17 mouse cellular contexts compared by ENCODE assay signal in the genomic region with DNA sequence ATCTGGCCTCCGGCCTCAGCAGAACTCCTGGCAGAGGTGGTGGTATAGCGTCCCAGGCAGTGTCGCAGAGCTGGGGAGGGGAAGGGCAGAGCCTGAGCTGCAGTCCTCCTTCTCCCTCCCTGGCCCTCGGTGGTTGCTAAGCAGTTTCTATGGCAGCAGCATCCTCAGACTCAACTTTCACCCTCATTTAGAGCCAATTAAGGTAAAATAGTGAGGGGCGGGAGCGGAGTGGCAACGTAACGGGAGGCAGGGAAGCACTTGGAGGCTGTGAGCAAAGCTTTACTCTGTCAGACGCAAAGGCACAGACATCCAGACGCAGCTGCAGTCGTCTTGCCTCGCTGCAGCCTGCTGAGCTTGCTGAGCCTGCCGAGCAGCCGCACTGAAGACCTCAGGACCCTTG. TPM values are rescaled to one million over a fixed set of nuclear protein-coding genes. Genes with fewer than 3 reads are reported as not detected.
DNase-seq lines count a peak whose midpoint lies in the region; ATAC-seq lines count a peak whose summit lies in the region.
"Not testable (repeated sequence)": the region's sequence is repeated elsewhere in the genome, so short reads cannot be mapped to it uniquely, and the experiment has no call there.
"Had no signal": no experiment of that assay in that cellular context is flagged by ENCODE, and none has a peak within 500 bp of the region (broad histone marks: within the 10 kb centered on the region; RNA-seq: fewer than 3 reads in every experiment).

A gene (plus strand): TSS at position 312 of the 400 bp plus-strand sequence.

- not testable (repeated sequence) for H3K4me1 ChIP-seq in embryonic facial prominence, embryonic 11.5 days (ENCODE audit: control insufficient read depth, insufficient read depth, low read length); forebrain, embryonic 16.5 days (replicated peaks; ENCODE audit: control insufficient read depth, insufficient read depth, low read length); hindbrain, embryonic 12.5 days; kidney, embryonic 16.5 days (ENCODE audit: insufficient read depth, low read length); limb, embryonic 12.5 days (replicated peaks); neural tube, embryonic 11.5 days (ENCODE audit: control insufficient read depth, insufficient read depth, low read length)

- H3K27ac ChIP-seq in embryonic facial prominence, embryonic 11.5 days (replicated peaks; ENCODE audit: low read depth, low read length); forebrain, embryonic 16.5 days (ENCODE audit: low read length); hindbrain, embryonic 12.5 days; kidney, embryonic 16.5 days (ENCODE audit: low read length); limb, embryonic 12.5 days; neural tube, embryonic 11.5 days (ENCODE audit: low read depth, low read length): not testable (repeated sequence)

- not testable (repeated sequence) for H3K9ac ChIP-seq in embryonic facial prominence, embryonic 11.5 days (replicated peaks; ENCODE audit: low read length); forebrain, embryonic 16.5 days (replicated peaks; ENCODE audit: low read depth, low read length); hindbrain, embryonic 12.5 days; kidney, embryonic 16.5 days (replicated peaks; ENCODE audit: low read length); limb, embryonic 12.5 days (replicated peaks); neural tube, embryonic 11.5 days (ENCODE audit: low read length)

- not testable (repeated sequence) for H3K27me3 ChIP-seq in embryonic facial prominence, embryonic 11.5 days (ENCODE audit: control insufficient read depth, insufficient read depth, low read length); forebrain, embryonic 16.5 days (replicated peaks; ENCODE audit: control insufficient read depth, insufficient read depth, low read length); hindbrain, embryonic 12.5 days; kidney, embryonic 16.5 days (ENCODE audit: insufficient read depth, low read length); limb, embryonic 12.5 days; neural tube, embryonic 11.5 days (ENCODE audit: control insufficient read depth, insufficient read depth, low read length)

- not testable (repeated sequence) for H3K4me3 ChIP-seq in embryonic facial prominence, embryonic 11.5 days (ENCODE audit: low read depth, low read length); forebrain, embryonic 16.5 days (replicated peaks; ENCODE audit: low read length); hindbrain, embryonic 12.5 days; kidney, embryonic 16.5 days (ENCODE audit: low read length); limb, embryonic 12.5 days (replicated peaks); neural tube, embryonic 11.5 days (ENCODE audit: low read depth, low read length)

- not testable (repeated sequence) for DNase-seq in embryonic facial prominence, embryonic 11.5 days (ENCODE audit: low spot score); neural tube, embryonic 11.5 days (ENCODE audit: low spot score)
- peak; percentile 9 to 23 for DNase-seq in left cerebral cortex, adult 18-20 months (ENCODE audit: low spot score in 2 of 2)
- peak; percentile 13 for DNase-seq in right cerebral cortex, postnatal 14 days

- ATAC-seq in embryonic facial prominence, embryonic 11.5 days (replicated peaks; ENCODE audit: insufficient number of reproducible peaks, low FRiP score, low TSS enrichment, low read depth) = peak; percentile 65
- peak; percentile 89 for ATAC-seq in forebrain, embryonic 16.5 days
- peak; percentile 85 for ATAC-seq in hindbrain, embryonic 12.5 days (ENCODE audit: low FRiP score)
- peak; percentile 46; the same call in 1 of the 2 replicates for ATAC-seq in kidney, embryonic 16.5 days (ENCODE audit: low FRiP score, low TSS enrichment)
- ATAC-seq in limb, embryonic 12.5 days (ENCODE audit: insufficient number of reproducible peaks, insufficient read depth, low FRiP score, low TSS enrichment, low read depth) = 0 out of 2 replicates have a peak, but pooled peaks have one; percentile 42
- ATAC-seq in neural tube, embryonic 11.5 days (ENCODE audit: insufficient read depth, low FRiP score, low TSS enrichment) = peak; percentile 71

- H3K4me2 ChIP-seq in embryonic facial prominence, embryonic 11.5 days (ENCODE audit: low read depth, low read length); forebrain, embryonic 16.5 days (ENCODE audit: low read length); kidney, embryonic 16.5 days (replicated peaks; ENCODE audit: low read depth, low read length); limb, embryonic 12.5 days; neural tube, embryonic 11.5 days (ENCODE audit: low read depth): not testable (repeated sequence)
- H3K4me2 ChIP-seq in hindbrain, embryonic 12.5 days (replicated peaks) = peak within 1 kb of the TSS; percentile 25; the same call in 1 of the 2 replicates

- H3K9me3 ChIP-seq in embryonic facial prominence, embryonic 11.5 days (replicated peaks; ENCODE audit: control insufficient read depth, low read length); forebrain, embryonic 16.5 days (ENCODE audit: control insufficient read depth, low read length); hindbrain, embryonic 12.5 days (replicated peaks); kidney, embryonic 16.5 days (ENCODE audit: low read length); limb, embryonic 12.5 days; neural tube, embryonic 11.5 days (ENCODE audit: control insufficient read depth, low read length): not testable (repeated sequence)

- H3K36me3 ChIP-seq in embryonic facial prominence, embryonic 11.5 days (replicated peaks; ENCODE audit: control insufficient read depth, insufficient read depth, low read depth, low read length); forebrain, embryonic 16.5 days (ENCODE audit: control insufficient read depth, insufficient read depth); hindbrain, embryonic 12.5 days; kidney, embryonic 16.5 days (ENCODE audit: insufficient read depth, low read length); limb, embryonic 12.5 days; neural tube, embryonic 11.5 days (ENCODE audit: control insufficient read depth, insufficient read depth, low read length): not testable (repeated sequence)

- WGBS in embryonic facial prominence, embryonic 11.5 days = 15% methylated on average over 6 of the region's 14 CpGs
- WGBS in forebrain, embryonic 16.5 days = 5% methylated on average over 5 of the region's 14 CpGs
- 7% methylated on average over 5 of the region's 14 CpGs for whole genome bisulfite sequencing in hindbrain, embryonic 12.5 days
- 21% methylated on average over 6 of the region's 14 CpGs for WGBS in kidney, embryonic 16.5 days
- WGBS in limb, embryonic 12.5 days = 2% methylated on average over 9 of the region's 14 CpGs
- WGBS in neural tube, embryonic 11.5 days = 2% methylated on average over 5 of the region's 14 CpGs

RNA-seq across cellular contexts. Expression of the gene that starts here (rescaled TPM):
- not detected in 2 replicates for polyA plus RNA-seq in embryonic facial prominence, embryonic 11.5 days (2014; fragmentation: Nextera tagmentation; extraction: Ambion mirVana)
- polyA plus RNA-seq in forebrain, embryonic 16.5 days (2015; fragmentation: Nextera tagmentation; extraction: Ambion mirVana) = 0.77 TPM in 1 of 2 replicates, not detected in the other
- polyA plus RNA-seq in hindbrain, embryonic 12.5 days (2016; fragmentation: Nextera tagmentation; extraction: Ambion mirVana) = not detected in 2 replicates
- polyA plus RNA-seq in kidney, embryonic 16.5 days (2015; fragmentation: Nextera tagmentation; extraction: Ambion mirVana) = 0.33 TPM in 1 of 2 replicates, not detected in the other
- total RNA-seq in left cerebral cortex, adult 18-20 months (2021) = 1 to 10 TPM; 1.4 to 1.9 TPM
- not detected in 2 replicates for polyA plus RNA-seq in limb, embryonic 12.5 days (2016; fragmentation: Nextera tagmentation; extraction: Ambion mirVana)
- polyA plus RNA-seq in neural tube, embryonic 11.5 days (2014; fragmentation: Nextera tagmentation; extraction: Ambion mirVana) = not detected in 2 replicates
- total RNA-seq: adrenal gland, postnatal 4 days; gastrocnemius, postnatal 4 days; heart, postnatal 36 days had no signal
- polyA plus RNA-seq: C2C12; embryonic facial prominence, embryonic 13.5 days; heart, embryonic 12.5 days; intestine, postnatal 0 days; limb, embryonic 14.5 days; stomach, postnatal 0 days had no signal

Comparison
In these comparisons a context has a peak if more than half of its experiments do, and no peak if none do; other contexts are left out.
1. Peak in ATAC-seq in embryonic facial prominence, embryonic 11.5 days; RNA of the gene not detected or under 1 TPM.
2. Peak in ATAC-seq in forebrain, embryonic 16.5 days; RNA of the gene not detected or under 1 TPM.
3. Peak in ATAC-seq and H3K4me2 ChIP-seq in hindbrain, embryonic 12.5 days; RNA of the gene not detected or under 1 TPM.
4. Peak in ATAC-seq in kidney, embryonic 16.5 days; RNA of the gene not detected or under 1 TPM.
5. Peak in ATAC-seq in limb, embryonic 12.5 days; RNA of the gene not detected or under 1 TPM.
6. Peak in ATAC-seq in neural tube, embryonic 11.5 days; RNA of the gene not detected or under 1 TPM.